Mouse (Mus musculus) adipocyte (in vitro differentiated cells): Measurements from ENCODE around the gene Clstn2.

Experiments used
- DNase-seq: peaks from one replicate; pipeline ENCODE4 v3.0.0-alpha.2; 2016; ENCODE audit warnings: low spot score

Gene Clstn2

DNA sequence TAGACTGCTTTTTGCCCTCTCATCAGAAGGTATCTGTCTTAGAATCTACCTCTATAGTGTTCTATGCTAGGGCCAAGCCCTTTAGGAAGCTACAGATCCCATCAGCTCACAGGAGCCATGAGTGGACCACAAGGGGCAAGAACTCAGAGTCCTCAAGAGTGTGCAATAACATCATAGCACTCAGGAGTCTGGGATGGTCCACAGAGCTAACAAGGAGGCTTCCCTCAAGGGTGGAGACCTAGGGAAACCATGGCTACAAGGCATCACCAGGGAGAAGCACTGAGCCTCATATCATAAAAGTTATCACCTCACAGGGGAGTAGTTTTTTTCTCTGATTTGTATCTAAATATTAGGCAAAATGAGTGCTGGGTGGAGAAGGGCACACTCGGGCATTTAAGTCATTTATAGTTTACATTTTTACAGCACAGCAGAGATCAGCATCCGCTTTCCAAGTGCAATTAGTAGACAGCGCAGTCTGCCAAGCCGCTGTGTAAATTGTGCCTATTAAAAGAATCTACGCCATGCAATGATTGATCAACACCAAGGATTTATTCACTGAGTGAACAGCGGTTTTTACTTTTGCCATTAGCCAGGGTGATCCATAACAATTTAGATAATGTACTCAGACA is 82.5 kb downstream of the Clstn2 start:
- DNase-seq = no peak

DNA sequence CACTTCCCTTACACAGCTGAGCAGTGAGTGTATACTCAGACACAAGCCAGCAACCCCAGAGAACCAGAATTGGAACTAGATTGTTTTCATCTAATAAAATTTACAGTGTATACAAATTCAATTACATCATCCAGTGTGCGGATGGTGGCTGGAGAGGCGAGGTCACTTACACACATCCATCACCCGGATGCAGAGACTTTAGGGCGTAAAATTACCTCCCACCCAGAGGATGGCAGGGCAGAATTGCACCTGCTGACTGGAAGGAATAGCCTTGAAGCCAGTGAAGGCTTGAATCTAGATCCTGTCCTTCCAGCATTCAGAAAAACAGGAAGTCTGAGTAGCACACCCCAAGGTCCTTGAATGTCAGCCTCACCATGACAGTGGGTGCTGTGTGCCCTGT is 113.7 kb downstream of the Clstn2 start:
- DNase-seq = no peak

DNA sequence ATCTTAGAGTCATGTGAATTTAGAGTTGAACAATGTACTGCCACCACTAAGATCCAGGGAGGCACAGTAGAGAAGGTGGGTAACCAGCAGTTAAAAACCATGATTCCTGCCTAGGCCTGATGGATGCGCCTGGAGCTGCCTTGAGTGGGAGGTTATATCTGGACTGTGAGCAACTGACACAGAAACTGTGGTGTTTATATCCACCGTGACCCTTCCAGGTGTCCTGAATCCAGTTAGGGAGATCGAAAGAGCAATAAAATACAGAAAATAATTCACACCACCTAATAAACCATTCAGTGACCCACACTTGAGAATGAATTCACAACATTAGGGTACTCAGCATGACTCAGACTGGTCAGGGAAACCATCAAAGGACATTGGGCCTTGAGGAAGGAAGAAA is 141.6 kb downstream of the Clstn2 start:
- DNase-seq = no peak

DNA sequence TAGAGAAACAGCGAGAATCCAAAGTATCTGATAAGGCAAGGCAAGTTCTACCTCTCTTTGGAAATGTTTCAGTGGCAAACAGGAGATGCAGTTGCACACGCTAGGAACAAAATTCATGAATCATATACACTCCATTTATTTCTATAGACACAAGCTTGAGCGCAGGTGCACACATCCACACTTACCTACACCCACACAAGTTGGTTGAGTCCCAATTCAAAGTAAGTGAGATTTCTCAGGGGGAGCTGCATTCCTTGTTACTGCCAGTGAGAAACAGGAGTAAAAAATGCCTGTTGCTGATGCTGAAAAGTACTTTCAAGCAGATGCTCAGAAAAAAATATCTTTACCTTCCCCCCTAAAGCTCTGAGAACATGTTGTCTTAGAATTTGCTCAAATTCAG is 149.6 kb downstream of the Clstn2 start:
- no peak for DNase-seq

DNA sequence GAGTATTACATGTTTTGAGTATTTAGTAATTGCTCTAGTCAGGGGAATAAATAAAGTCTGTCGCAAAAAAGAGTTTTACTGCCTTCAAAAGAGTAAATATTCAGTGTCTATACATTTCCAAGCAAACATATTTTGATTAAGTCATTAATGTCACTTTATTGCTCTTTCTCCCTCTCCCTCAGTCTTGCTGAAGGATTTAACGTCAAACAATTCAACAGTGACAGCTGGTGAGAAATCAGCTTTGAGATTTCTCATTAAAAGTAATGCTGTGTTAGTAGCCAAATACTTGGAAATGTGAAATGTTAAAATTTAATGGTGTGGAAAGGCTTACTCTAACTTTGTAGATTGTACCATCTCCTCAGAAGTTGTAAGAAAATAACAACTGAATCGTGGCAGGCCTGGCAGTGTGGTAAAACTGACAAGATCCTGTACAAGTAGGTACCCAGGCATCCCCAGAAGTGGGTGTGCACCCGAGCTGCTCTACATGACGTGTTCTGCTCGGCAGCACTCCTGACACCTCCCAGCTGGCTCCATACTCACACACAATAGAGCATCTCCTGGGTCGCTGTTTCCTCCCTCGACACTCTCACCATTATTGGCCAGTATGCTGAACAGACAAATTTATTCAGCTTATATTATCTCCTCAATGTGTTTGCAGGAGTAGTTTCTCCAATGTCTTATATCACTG is 165.8 kb downstream of the Clstn2 start:
- peak; percentile 2 for DNase-seq

GRCm38 (mm10) chr9:97852859-97853258 is 180.1 kb downstream of the Clstn2 start:
- DNase-seq = no peak

DNA sequence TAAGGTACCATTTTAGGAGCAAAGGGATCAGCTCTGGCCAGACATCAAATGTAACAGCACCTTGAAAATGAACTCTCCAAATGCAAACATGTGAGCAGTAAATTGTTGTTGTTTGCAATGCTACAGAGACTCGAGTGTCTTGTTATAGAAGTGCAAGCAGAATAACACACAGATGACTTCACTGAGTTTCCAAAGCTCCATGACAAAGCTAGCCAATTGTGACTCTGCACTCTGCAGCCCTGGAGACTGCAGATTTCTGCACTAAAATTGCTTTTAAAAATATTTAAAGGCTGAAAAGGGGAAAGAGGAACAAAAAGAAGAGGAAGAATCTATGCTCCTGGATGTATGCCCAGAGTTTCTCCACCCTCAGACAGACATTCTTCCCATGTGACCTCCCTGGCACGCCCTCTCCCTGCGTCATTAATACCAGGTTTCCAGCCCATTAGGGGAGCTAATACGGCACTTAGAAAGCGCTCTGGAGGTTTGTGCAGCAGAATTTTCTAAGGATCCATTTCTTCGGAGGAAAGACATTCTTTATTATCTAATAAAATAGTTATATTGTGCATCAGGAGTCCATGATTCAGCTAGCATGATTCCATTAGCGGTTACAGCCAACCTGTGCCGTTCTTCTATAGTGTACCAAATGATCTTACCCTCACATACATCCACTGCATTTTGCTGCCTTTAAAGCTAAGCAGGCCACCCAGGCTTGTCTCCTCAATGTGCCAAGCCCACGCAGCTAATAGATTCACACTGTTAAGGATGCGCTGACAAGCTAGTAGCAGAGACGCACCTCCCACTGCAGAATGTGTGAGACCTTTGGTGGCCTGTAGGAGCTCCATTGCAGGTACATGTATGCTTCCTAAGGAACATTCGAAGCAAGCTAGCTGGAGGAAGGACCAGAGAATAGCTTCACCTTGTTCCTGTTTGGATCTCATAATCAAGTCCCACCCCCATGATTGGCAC is 184.8 kb downstream of the Clstn2 start:
- no peak for DNase-seq

DNA sequence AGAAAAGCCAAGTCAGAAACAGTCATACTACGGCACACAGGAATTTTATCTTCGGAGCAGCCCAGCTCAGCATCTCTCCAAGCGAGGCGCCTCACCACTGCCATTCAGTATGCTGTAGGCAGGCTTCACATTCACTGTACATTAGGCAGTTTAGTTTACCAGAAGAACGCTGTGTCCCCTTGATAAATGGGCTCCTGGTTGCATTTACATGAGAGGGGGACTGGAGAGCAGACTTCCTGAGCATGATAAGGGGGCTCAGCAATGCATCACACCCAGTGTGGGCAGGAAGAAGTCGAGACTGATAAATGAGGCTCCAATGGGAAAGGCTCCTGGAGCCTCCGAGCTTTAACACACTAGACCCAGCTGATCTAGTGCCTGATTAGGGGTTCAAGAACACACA is 190.9 kb downstream of the Clstn2 start:
- no peak for DNase-seq

DNA sequence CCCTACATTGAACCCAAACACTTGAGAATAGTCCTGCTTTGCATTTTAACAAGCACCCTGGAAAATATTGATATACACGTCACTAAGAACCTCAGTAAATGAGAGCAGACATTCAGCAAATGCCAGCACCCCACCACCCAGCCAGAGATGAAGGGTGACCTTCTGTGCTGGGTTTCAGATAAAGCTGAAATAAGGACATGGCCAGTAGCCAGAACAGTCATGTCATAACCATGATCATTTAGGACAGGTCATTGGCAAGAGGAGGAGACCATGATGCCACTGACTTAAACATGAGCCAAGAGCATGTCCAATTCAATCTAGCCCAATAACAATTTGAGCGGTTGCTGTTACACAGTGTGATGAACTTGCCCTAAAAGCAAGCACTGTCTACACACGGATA is 201.8 kb downstream of the Clstn2 start:
- DNase-seq = no peak

DNA sequence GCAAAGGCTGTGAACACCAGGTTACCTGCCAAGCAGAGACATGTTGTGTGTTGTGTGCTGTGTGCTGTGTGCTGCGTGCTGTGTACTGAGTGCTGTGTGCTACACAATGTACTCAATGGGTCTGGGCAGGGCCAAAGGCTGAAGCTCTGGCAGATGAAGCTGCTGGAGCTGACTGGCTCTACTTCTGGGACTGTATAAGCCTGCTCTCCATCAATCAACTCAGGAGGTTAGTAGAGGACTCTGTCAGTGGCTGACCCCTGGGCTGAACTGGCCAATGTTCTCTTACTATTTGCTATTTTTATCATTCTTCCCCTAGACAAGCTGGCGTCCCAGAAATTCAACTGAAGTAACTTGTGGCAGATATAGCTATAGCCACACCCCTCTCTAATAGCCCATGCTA is 203.1 kb downstream of the Clstn2 start:
- DNase-seq = no peak

DNA sequence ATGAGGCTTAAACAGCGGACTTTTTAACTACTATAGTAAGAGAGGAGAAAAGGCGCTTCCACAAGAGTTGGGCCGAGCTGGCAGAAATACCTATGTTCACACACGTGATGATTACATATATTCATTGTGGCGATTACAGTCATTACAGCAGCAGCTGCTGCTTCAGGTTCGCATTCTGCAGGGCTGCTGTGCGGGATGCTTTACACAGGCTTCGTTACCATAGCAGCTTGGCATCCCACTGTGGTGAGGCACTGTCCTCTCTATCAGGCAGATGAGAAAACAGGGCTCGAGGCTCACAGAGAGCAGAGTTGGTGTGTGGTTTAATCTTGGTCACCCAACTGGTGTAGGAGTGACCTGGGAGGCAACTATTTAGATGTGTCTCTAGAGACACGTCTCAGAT is 205.3 kb downstream of the Clstn2 start:
- DNase-seq = no peak

GRCm38 (mm10) chr9:97826077-97826947 is 206.7 kb downstream of the Clstn2 start:
- no peak for DNase-seq

DNA sequence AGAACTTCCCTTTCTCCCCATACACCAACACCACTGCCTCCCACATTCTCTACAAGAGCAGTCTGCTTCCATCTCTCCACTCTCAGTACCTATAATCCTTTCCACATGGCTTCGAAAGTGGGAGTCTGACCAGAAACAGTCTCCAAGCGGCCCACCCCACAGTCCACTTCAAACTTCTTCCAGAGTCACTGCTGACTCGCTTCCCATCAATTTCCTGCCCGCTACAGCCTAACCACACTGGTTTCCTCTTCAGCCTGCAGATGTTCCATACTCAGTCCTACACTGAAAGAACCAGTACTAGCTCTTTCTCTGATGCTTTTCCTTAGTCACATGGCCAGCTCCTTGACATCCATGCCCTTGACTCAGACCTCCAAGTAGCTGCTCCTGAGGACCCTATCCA is 215.9 kb downstream of the Clstn2 start:
- no peak for DNase-seq

DNA sequence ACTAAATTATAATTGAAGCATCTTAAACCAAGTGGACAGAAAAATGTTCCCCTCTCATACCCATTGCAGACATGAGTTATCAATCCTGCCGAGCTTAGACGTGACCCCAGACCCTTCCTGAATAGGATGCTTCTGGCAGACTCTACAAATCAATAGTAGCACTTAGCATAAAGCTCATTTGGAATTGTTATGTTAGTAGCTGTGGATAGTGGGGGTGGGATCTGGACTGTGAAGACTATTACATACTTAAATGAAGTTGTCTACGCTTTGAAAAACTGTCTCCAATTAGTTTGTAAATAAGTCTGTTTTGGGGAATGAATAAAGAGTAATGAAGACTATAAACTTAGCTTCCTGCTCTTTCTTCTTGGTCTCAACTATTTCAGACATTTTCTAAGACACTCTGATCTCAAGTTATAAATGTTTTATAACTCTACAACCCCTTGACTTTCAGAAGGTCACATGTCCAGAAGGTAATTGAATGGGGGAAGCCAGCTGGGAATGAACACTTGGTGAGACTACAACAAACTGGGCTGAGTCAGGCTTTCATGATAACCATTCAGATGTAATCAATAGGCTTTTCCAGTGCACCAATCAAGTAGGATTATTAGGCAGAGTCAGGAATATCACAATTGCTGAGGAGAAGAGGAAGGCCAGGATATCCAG is 216.7 kb downstream of the Clstn2 start:
- no peak for DNase-seq

- no peak for DNase-seq
Measured at GRCm38 (mm10) chr9:97813157-97813556, 219.8 kb downstream of the Clstn2 start.

GRCm38 (mm10) chr9:97807031-97807430 is 225.9 kb downstream of the Clstn2 start:
- DNase-seq = no peak

- no peak for DNase-seq
Measured at GRCm38 (mm10) chr9:97793661-97794060, 239.3 kb downstream of the Clstn2 start.

DNA sequence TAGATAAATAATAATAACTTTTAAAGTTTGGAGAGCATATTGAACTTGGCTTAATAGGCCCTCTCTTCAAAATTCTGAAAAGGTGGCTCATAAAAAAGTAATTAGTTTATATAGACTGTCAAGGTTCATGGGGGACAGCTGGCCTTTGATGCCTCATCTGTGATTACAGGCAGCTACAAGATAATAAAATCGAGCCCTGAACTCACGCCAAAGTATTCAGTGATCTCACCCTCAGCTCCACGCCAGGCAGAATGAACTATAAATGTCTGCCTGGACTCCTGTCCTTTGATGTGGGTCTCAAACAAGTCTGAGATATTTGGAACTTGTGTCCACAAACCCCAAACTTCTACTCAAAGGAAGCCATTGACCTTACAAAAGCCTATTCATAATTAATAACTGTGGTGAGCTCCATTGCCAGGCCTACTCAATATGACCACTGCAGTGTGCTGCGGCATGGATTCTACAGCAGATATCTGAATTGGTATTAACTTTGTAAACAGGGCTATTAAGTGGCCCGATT is 244.8 kb downstream of the Clstn2 start:
- DNase-seq = no peak

DNA sequence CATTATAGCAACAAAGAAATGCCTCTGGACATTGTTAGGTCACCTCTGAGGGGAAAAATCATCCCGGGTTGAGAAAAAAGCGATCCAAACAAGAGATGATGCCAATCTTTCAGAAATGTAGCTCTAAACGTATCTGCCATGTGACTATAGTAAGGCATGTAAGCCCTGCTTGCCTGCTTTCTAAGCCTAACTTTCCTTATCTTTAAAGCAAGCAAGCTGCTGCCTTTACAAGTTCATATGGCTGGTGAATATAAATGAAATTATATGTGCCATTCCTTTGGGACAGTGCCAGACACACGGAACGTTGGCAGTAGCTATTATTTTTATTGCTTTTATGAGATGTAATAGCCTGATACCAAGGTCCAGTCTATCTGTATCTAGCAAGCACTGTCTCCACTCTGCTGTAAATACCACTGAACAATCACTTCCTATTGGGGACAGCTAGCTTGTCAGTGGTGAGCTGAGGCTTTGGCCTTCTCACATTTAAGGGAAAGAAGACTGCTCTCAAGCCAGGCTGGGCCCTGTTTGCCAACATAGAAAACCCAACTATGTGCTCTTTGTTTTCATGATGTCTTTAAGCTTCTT is 252.9 kb downstream of the Clstn2 start:
- no peak for DNase-seq

DNA sequence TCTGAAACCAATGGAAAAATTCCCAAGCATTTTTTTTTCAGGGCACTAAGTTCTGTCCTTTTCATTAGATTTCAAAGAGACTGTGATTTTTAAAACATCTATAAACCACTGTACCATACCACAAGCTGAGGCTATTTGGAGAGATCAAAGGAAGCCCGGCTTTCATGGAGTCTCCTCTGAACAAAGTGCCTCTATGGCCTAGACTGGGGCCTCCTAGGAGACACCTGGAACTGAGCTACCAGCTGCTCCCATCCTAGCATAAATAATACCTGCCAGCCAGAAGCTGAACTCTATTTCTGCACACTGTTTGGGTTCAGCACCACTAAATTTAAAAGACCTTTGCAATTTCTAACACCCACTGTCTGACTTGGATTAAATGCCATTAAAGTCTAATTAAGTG is 257.2 kb downstream of the Clstn2 start:
- no peak for DNase-seq

- no peak for DNase-seq
Measured at GRCm38 (mm10) chr9:97774991-97775390, 258.0 kb downstream of the Clstn2 start.
